Comparison of ENCODE assay signal across 7 mouse cellular contexts in the genomic region with DNA sequence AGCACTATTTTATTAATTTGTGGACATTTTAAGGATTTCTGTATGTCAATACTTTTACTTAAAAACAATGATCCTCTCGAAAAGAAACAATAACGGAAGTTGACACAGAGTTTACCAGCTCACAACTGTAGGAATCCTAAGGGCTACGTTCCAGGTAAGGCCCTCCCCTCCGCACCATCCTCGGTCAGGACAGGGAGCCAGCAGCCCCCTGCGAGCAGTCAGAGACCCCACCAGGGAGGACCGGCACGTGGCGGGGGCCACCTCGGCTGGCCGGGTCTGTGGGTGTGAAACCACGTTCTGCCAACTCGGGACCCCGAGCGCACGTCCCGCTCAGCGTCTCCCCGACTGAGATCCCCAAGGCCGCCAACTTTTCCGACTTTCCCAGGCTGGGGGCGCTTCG. TPM values are rescaled to one million over a fixed set of nuclear protein-coding genes. Genes with fewer than 3 reads are reported as not detected.
A peak's percentile ranks its signal among the peaks of the same experiment; 100 is the strongest.
DNase-seq lines count a peak whose midpoint lies in the region; ATAC-seq and TF ChIP-seq lines count a peak whose summit lies in the region.

No protein-coding gene starts in this region.

- H3K4me2 ChIP-seq in embryonic facial prominence, embryonic 13.5 days, result peak overlapping the region; percentile 91
- H3K4me2 ChIP-seq in limb, embryonic 13.5 days (replicated peaks), result peak overlapping the region; percentile 89
- peak overlapping the region; percentile 95 for H3K4me2 ChIP-seq in midbrain, postnatal 0 days (ENCODE audit: low read depth, low read length, poor library complexity, severe bottlenecking)

- H3K4me1 ChIP-seq in embryonic facial prominence, embryonic 13.5 days, result peaks cover 11% of the 10 kb centered on the region
- H3K4me1 ChIP-seq in limb, embryonic 13.5 days, result peaks cover 12% of the 10 kb centered on the region
- H3K4me1 ChIP-seq in midbrain, postnatal 0 days (ENCODE audit: insufficient read depth, low read length), result peaks cover 3% of the 10 kb centered on the region; the same call in 1 of the 2 replicates

- H3K27ac ChIP-seq in embryonic facial prominence, embryonic 13.5 days, result no peak overlapping the region
- H3K27ac ChIP-seq in limb, embryonic 13.5 days, result peak overlapping the region; percentile 48; the same call in 1 of the 2 replicates
- H3K27ac ChIP-seq in midbrain, postnatal 0 days (ENCODE audit: low read depth, low read length), result no peak overlapping the region

- H3K9me3 ChIP-seq in embryonic facial prominence, embryonic 13.5 days, result no peaks in the 10 kb centered on the region
- no peaks in the 10 kb centered on the region for H3K9me3 ChIP-seq in limb, embryonic 13.5 days
- no peaks in the 10 kb centered on the region for H3K9me3 ChIP-seq in midbrain, postnatal 0 days (ENCODE audit: low read length)

- WGBS in embryonic facial prominence, embryonic 13.5 days, result 1% methylated on average over 19 of the region's 23 CpGs
- 0% methylated on average over 19 of the region's 23 CpGs for WGBS in limb, embryonic 13.5 days
- WGBS in midbrain, postnatal 0 days, result under 1% methylated on average over 18 of the region's 23 CpGs

- peaks cover 11% of the 10 kb centered on the region for H3K36me3 ChIP-seq in embryonic facial prominence, embryonic 13.5 days
- H3K36me3 ChIP-seq in limb, embryonic 13.5 days, result peaks cover 17% of the 10 kb centered on the region
- no peaks in the 10 kb centered on the region for H3K36me3 ChIP-seq in midbrain, postnatal 0 days (ENCODE audit: insufficient read depth, low read length)

- H3K4me3 ChIP-seq in embryonic facial prominence, embryonic 13.5 days, result peak overlapping the region; percentile 68
- peak overlapping the region; percentile 77 for H3K4me3 ChIP-seq in limb, embryonic 13.5 days
- peak overlapping the region; percentile 64 for H3K4me3 ChIP-seq in midbrain, postnatal 0 days (ENCODE audit: low read depth, low read length)

- POLR2A ChIA-PET in Patski (lab: Charles Lee), result no interaction called here

- H3K27me3 ChIP-seq in Patski, result no peaks in the 10 kb centered on the region
- no peaks in the 10 kb centered on the region for H3K27me3 ChIP-seq in embryonic facial prominence, embryonic 13.5 days
- H3K27me3 ChIP-seq in limb, embryonic 13.5 days, result no peaks in the 10 kb centered on the region
- no peaks in the 10 kb centered on the region for H3K27me3 ChIP-seq in midbrain, postnatal 0 days (ENCODE audit: insufficient read depth, low read length)

- H3K9ac ChIP-seq in embryonic facial prominence, embryonic 13.5 days, result peak overlapping the region; percentile 83
- peak overlapping the region; percentile 87 for H3K9ac ChIP-seq in limb, embryonic 13.5 days
- H3K9ac ChIP-seq in midbrain, postnatal 0 days (replicated peaks; ENCODE audit: low read length, poor library complexity, severe bottlenecking), result peak overlapping the region; percentile 44; the same call in 1 of the 2 replicates

- ATAC-seq in Patski, result peak; percentile 0
- ATAC-seq in embryonic facial prominence, embryonic 13.5 days (ENCODE audit: insufficient number of reproducible peaks, insufficient read depth, low FRiP score, low TSS enrichment, low read depth), result 0 out of 2 replicates have a peak, but pooled peaks have one; percentile 9
- no peak; the same call in 1 of the 2 replicates for ATAC-seq in limb, embryonic 13.5 days (ENCODE audit: low FRiP score, low read depth)
- ATAC-seq in midbrain, postnatal 0 days (ENCODE audit: low FRiP score), result 0 out of 2 replicates have a peak, but pooled peaks have one; percentile 2

- CTCF ChIA-PET in Patski (lab: Charles Lee), result interaction anchor here (1.0 kb wide), 1 partner anchor 45 kb away, joined by 3 read pairs; no protein-coding TSS in a partner anchor

- in situ Hi-C loops in Patski (cut with MboI; ENCODE audit: low pct_unique_long_range_greater_than_20kb), result loop anchor here (25.0 kb wide), 1 partner anchor 777 kb away; no protein-coding TSS in a partner anchor

- intact Hi-C loops in heart, postnatal 25 days (cut with DNase I), result no loop called here

- no peak for TF ChIP-seq CTCF in Patski (IDR thresholded peaks at IDR 0.05)
- TF ChIP-seq CTCF in midbrain, postnatal 0 days (IDR thresholded peaks at IDR 0.05), result no peak

- peak; percentile 35 for DNase-seq in CD4-positive, CD25-positive, alpha-beta regulatory T cell, adult 2 months (ENCODE audit: low read depth, low spot score)
- no peak for DNase-seq in Patski (ENCODE audit: low read depth, low spot score)
- peak; percentile 16 for DNase-seq in heart, postnatal 25 days (ENCODE audit: low spot score)
- DNase-seq in midbrain, postnatal 0 days (ENCODE audit: low spot score), result no peak
- DNase-seq in thymus, postnatal 10 days (ENCODE audit: low spot score in 2 of 2), result peak; percentile 26 to 45

RNA-seq across cellular contexts. Expression of gene Phf10, which starts 0.6 kb away (rescaled TPM):
- 71.5 TPM for polyA plus RNA-seq in Patski (2021)
- polyA plus RNA-seq in embryonic facial prominence, embryonic 13.5 days (2015; fragmentation: Nextera tagmentation; extraction: Ambion mirVana), result 33.5 and 36.0 TPM in 2 replicates
- total RNA-seq in heart, postnatal 25 days (2021), result 10 to 100 TPM; 45.1 to 45.4 TPM
- 32.1 and 34.6 TPM in 2 replicates for polyA plus RNA-seq in limb, embryonic 13.5 days (2015; fragmentation: Nextera tagmentation; extraction: Ambion mirVana)
- total RNA-seq in midbrain, postnatal 0 days (2014; rRNA removed), result 48.8 and 49.9 TPM in 2 replicates
- polyA plus RNA-seq in midbrain, postnatal 0 days (2015; fragmentation: Nextera tagmentation; extraction: Ambion mirVana), result 12.3 and 14.3 TPM in 2 replicates

RNA-seq across cellular contexts. Expression of gene 1600012H06Rik, which starts 17.5 kb away (rescaled TPM):
- polyA plus RNA-seq in Patski (2021), result 31.9 TPM
- polyA plus RNA-seq in embryonic facial prominence, embryonic 13.5 days (2015; fragmentation: Nextera tagmentation; extraction: Ambion mirVana), result 32.7 and 32.8 TPM in 2 replicates
- 10 to 100 TPM; 10.3 to 11.9 TPM for total RNA-seq in heart, postnatal 25 days (2021)
- 31.5 and 32.7 TPM in 2 replicates for polyA plus RNA-seq in limb, embryonic 13.5 days (2015; fragmentation: Nextera tagmentation; extraction: Ambion mirVana)
- total RNA-seq in midbrain, postnatal 0 days (2014; rRNA removed), result 15.3 and 16.5 TPM in 2 replicates
- 20.2 and 21.1 TPM in 2 replicates for polyA plus RNA-seq in midbrain, postnatal 0 days (2015; fragmentation: Nextera tagmentation; extraction: Ambion mirVana)

RNA-seq across cellular contexts. Expression of gene Wdr27, which starts 17.6 kb away (rescaled TPM):
- 5.7 TPM for polyA plus RNA-seq in Patski (2021)
- 6.6 and 7.7 TPM in 2 replicates for polyA plus RNA-seq in embryonic facial prominence, embryonic 13.5 days (2015; fragmentation: Nextera tagmentation; extraction: Ambion mirVana)
- total RNA-seq in heart, postnatal 25 days (2021), result 1 to 10 TPM in 1 of 2 experiments, under 1 TPM in 1; 0.70 to 1.3 TPM
- polyA plus RNA-seq in limb, embryonic 13.5 days (2015; fragmentation: Nextera tagmentation; extraction: Ambion mirVana), result 3.9 and 5.6 TPM in 2 replicates
- 1.0 and 2.8 TPM in 2 replicates for total RNA-seq in midbrain, postnatal 0 days (2014; rRNA removed)
- 10.0 and 14.6 TPM in 2 replicates for polyA plus RNA-seq in midbrain, postnatal 0 days (2015; fragmentation: Nextera tagmentation; extraction: Ambion mirVana)

RNA-seq across cellular contexts. Expression of gene 9030025P20Rik, which starts 17.7 kb away (rescaled TPM):
- 14.5 TPM for polyA plus RNA-seq in Patski (2021)
- polyA plus RNA-seq in embryonic facial prominence, embryonic 13.5 days (2015; fragmentation: Nextera tagmentation; extraction: Ambion mirVana), result 9.6 and 11.3 TPM in 2 replicates
- 1 to 10 TPM; 1.2 to 2.5 TPM for total RNA-seq in heart, postnatal 25 days (2021)
- 10.9 and 11.0 TPM in 2 replicates for polyA plus RNA-seq in limb, embryonic 13.5 days (2015; fragmentation: Nextera tagmentation; extraction: Ambion mirVana)
- 8.7 and 10.6 TPM in 2 replicates for total RNA-seq in midbrain, postnatal 0 days (2014; rRNA removed)
- polyA plus RNA-seq in midbrain, postnatal 0 days (2015; fragmentation: Nextera tagmentation; extraction: Ambion mirVana), result 7.0 and 7.1 TPM in 2 replicates

RNA-seq across cellular contexts. Expression of gene Gm3417, which starts 18.1 kb away (rescaled TPM):
- polyA plus RNA-seq in Patski (2021), result not detected
- not detected in 2 replicates for polyA plus RNA-seq in embryonic facial prominence, embryonic 13.5 days (2015; fragmentation: Nextera tagmentation; extraction: Ambion mirVana)
- total RNA-seq in heart, postnatal 25 days (2021), result not detected
- polyA plus RNA-seq in limb, embryonic 13.5 days (2015; fragmentation: Nextera tagmentation; extraction: Ambion mirVana), result 0.86 TPM in 1 of 2 replicates, not detected in the other
- total RNA-seq in midbrain, postnatal 0 days (2014; rRNA removed), result 4.1 TPM in 1 of 2 replicates, not detected in the other
- polyA plus RNA-seq in midbrain, postnatal 0 days (2015; fragmentation: Nextera tagmentation; extraction: Ambion mirVana), result 0.86 and 2.7 TPM in 2 replicates

Comparison
In these comparisons a context has a peak if more than half of its experiments do, and no peak if none do; other contexts are left out.
1. DNase-seq: peak in CD4-positive, CD25-positive, alpha-beta regulatory T cell, adult 2 months (single experiment), heart, postnatal 25 days (single experiment) and thymus, postnatal 10 days (2 of 2); none in Patski (single experiment) and midbrain, postnatal 0 days (single experiment).
2. Peak in every context shown above with its lines, with median percentiles within 50 percentile points of each other: H3K4me2 ChIP-seq, H3K4me3 ChIP-seq and H3K9ac ChIP-seq.